Mouse (Mus musculus): ENCODE measurements around the gene 2010300C02Rik.

DNA sequence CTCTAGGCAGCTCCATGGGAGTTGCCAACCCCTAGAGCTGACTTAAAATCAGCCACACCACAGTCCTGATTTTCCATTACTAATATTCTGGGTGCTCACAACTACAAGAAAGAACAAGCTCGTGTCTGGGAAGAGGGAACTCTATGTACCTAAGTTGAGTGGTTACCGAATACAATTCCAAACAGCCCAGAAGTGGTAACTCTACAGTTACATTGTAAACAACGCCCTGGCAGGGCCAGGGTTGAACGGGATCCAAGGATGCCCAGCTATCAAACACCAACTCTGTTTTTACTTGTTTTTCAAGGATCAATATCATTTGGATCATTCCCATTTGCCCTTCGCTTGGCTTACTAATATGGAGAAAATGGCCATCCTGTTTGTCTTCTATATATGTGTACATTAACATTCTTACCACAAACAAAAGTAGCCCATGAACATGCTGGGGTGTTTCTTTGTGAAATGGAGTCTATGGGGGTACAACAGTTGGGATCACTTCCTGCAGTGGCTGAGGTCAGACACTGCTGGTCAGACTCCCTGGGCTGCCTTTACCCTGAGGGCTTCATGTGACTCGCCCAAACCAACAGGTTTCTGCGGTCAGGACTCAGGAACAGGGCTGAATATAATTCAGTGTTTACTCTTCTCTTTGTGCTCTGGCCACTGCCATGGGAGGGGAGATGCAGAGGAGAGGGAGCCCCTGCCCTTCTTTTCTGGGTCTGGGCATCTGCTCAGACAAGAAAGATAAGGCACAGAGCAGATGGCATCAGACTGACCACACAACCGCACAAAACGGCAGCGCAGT is 89.3 kb downstream of the 2010300C02Rik start:
- TF ChIP-seq CTCF (IDR thresholded peaks at IDR 0.05; ENCODE audit: low read depth) (no peak), EP300 (optimal IDR thresholded peaks at IDR 0.05) (no peak)

Data from stomach, postnatal 0 days (tissue).